Mouse (Mus musculus) MEL-GATA-1-ER (cell line): ENCODE measurements around the gene Col25a1.
A peak's percentile ranks its signal among the peaks of the same experiment; 100 is the strongest.

ENCODE experiments used
- DNase-seq: peaks from one replicate; pipeline ENCODE4 v3.0.0-alpha.2; 2012; ENCODE audit warnings: low read depth; ENCODE audit errors: extremely low read depth

Col25a1 gene

GRCm38 (mm10) chr3:130568331-130569095, 437.2 kb downstream of the Col25a1 start:
- DNase-seq: no peak

DNA sequence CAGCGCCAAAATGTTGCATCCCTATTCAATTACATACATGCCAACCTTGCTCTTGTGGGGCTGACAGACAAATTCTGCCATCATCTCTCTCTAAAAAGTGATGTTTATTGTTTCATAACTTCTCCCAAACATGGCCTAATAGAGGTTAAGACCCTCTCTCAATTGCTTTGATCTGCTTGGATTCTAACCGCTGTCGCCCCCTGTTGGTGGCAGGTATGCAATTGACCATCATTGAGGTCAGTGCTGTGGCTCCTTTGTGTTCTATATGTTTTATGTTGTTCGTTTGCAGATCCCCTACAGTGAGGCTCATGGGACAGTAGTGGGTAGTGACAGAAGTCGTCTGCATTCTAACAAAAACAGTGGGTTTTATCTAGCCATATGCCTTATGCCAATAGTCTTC, 441.9 kb downstream of the Col25a1 start:
- DNase-seq: no peak

DNA sequence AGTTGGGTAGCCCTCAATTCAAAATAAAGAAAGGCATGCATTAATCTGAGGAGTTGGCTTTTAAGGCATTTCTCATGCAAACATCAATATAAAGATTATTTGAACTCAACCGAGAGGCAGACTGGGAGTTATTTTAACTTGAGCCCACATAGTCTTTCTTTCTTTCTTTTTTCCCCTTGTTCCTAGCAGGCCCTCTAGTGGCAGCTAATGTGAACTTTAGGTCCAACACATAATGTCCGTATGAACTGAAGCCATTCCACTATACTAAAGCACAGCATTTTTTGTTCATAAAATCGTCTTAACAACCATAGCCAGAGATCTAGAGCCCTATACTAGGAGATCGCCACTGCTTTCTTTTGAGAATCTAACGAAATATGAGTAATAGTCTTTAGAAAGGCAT, 443.4 kb downstream of the Col25a1 start:
- DNase-seq: peak; percentile 47

DNA sequence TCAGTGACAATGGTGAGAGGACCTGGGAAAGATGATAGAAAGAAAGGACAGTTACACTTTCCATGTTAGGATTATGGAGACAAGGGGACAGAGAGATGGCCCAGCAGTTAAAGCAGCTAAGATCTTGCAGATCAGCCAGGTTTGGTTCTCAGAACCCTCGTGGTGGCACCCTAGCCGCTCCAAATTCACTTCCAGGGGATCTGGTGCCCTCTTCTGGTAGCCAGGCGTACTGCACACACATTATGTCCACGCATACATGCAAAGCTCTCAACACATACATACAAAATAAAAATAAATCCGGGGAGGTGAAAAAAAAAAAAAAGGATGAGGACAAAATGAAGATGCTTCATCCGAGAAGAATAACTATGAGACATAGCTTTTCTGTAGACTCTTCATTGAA, 445.4 kb downstream of the Col25a1 start:
- DNase-seq: peak; percentile 22

DNA sequence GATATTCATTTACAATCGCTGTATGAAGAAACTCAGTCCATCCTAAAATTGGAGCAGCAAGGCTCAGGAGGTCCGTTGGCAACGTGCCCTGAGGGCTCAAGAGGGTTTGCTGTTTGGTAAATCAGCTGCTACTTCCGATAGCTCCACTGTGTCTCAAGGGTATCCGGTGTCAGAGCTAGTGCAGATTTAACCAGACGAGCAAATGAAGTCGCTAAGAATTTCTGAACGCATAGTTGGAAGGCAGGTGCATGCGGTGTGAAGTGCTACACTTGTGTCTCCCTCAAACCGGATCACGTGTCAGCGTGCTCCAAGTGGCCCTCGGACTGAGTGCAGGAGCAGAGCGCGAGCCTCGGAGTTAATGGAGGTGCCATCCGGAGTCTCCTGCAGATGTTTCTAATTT, 448.2 kb downstream of the Col25a1 start:
- no peak for DNase-seq

GRCm38 (mm10) chr3:130581577-130581976, 450.3 kb downstream of the Col25a1 start:
- no peak for DNase-seq

- no peak for DNase-seq
Measured at GRCm38 (mm10) chr3:130582903-130583664, 451.8 kb downstream of the Col25a1 start.

DNA sequence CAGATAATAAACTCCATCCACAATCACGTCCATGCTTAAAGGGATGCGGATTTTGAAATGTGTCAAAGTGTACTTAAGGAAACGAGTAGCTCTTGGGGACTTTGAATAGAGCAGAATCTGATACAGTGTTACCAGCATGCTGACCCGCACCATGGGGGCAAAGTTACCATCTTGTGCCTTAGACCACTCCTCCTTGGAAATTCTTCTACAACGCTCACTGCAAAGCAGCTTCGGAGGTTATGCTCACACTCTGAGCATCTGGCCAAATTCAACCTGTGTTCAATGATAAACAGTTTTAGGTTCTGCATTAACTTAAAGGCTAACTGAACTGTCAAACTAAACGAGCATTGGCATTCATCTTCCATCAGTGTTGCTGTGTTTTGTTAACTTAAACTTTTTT, 452.7 kb downstream of the Col25a1 start:
- DNase-seq: no peak

DNA sequence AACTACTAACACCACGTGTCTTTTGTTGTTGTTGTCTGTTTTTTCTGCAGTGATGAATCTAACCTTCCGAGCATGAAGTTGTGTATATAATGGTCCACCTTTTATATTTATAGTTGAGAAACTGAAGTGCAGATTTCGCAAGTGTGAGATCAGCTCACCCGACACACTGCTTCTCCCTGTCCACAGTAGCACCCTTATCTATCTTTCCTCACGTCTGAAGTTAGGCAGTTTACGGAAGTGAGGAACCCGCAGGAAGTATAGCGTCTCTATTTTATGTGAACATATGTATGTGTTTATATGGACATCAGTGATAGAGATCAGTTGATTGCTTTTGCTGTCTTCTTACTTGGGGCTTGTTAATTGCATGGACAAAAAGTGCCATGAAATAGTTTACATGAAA, 463.7 kb downstream of the Col25a1 start:
- no peak for DNase-seq

- DNase-seq: no peak
Measured at GRCm38 (mm10) chr3:130601491-130601890, 470.2 kb downstream of the Col25a1 start.

DNA sequence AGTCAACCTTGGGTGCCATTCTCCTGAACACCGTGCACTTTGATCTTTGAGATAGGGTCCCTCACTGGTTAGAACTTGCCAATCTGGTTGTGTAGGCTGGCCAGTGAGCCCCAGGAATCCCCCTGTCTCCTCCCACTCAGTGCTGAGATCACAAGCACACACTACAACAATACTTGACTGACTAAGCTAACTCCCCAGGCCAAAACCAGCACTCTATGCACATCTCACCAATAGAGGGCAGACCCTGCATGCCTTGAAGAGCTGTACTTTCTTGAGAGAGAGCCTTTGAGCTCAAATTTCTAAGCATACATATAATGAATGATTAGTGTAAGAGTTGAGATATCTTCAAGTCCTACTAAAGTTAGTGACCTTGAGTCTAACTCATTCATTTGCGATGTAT, 476.6 kb downstream of the Col25a1 start:
- no peak for DNase-seq

GRCm38 (mm10) chr3:130614444-130614843, 483.1 kb downstream of the Col25a1 start:
- no peak for DNase-seq

DNA sequence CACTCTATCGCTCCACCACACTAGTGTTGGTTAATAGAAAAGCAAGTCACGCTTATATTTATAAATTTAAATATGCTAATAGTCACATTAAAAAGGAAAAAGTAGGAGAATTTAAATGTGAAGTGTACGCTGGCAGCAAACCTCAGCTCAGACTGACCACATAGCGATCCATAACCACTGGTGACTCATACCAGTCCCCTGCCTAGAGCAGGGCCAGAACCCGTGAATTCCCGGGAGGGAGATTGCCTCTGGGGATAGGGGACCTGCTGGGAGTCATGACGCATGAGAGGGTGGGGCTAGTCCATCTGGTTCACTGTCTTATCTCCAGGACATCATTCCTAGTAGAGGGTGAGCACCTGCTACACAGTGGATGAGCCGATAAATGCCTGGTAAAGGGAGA, 484.3 kb downstream of the Col25a1 start:
- no peak for DNase-seq

- no peak for DNase-seq
Measured at GRCm38 (mm10) chr3:130617439-130617898, 486.2 kb downstream of the Col25a1 start, which contains the start of gene Etnppl. Gene Etnppl (plus strand): TSS chr3:130617448.

- no peak for DNase-seq
Measured at GRCm38 (mm10) chr3:130620517-130621146, 489.3 kb downstream of the Col25a1 start.

DNA sequence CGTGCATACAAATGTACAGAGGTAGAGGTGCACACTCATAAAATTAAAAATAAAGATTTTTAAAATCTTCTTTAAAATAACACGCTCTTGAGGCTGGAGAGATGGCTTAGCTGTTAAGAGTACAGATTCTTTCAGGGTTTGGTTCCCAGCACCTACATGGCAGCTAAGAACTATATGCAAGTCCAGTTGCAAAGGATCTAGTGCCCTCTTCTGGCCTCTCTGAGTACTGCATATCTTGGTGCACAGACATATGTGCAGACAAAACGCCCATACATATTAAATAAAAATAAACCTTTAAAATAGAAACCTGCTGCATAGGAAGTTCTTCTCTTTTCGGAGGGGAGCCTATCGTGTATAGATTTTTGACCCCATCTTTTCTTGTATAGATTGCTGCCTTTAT, 497.1 kb downstream of the Col25a1 start:
- peak; percentile 2 for DNase-seq

- DNase-seq: no peak
Measured at GRCm38 (mm10) chr3:130633859-130634258, 502.6 kb downstream of the Col25a1 start.

DNA sequence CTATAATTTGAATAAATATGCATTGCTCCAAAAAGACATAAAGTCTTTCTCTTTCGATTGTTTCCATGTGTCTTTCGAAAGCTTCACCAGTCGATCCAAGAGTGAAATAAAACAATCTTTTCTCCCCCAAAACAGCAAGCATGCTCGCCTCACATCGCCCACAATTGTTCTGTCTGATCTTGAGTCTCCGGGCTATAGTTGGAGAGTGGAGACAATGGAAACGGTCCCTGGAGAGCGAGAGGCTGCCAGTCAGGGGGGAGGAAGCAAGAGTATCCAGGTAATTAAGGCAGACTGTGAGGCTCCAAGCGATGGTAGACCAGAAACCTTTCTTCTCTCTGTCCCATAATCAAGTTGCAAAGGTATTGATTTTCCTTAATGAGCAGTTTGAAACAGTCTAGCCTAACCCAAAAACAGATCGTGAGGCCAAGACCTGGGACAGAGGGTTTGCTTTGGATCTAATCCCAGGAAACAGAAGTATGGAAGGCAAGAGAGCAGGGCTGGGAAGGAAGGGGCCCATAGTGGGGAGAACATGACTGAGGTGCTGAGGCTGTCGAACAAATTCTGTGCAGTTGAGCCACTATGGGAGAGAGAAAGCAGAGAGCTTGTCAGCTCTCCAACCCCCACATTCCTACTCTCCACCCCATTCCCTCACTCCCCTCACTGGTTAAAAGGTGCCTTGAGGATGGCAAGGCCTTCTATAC, 515.0 kb downstream of the Col25a1 start:
- DNase-seq: no peak
